Mouse (Mus musculus) 3T3-L1 (cell line): ENCODE results near the gene Hist1h4m.
A peak's percentile ranks its signal among the peaks of the same experiment; 100 is the strongest.
"Not testable (repeated sequence)": the region's sequence is repeated elsewhere in the genome, so short reads cannot be mapped to it uniquely, and the experiment has no call there.

Experiments
- DNase-seq: peaks from one replicate; pipeline ENCODE4 v3.0.0-alpha.2; 2015; ENCODE audit warnings: low read depth, low spot score

Gene Hist1h4m

DNA sequence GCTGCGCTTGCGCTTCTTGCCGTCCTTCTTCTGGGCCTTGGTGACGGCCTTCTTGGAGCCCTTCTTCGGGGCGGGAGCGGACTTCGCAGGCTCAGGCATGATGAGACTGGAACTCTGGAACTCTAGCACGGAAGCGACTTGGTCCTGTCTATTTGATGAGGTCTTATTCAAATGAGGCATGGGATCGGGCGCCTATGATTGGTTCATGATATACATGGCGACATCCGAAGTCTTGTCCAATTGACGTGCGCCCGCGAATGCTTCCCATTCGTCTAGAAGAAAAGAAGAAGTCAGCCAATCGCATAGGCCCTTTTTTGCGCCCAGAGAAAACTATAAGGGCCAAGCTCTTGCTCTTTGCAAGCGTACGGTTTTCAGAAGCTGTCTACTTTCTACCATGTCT is 1.5 kb upstream of the Hist1h4m start, which contains the start of the genes Hist1h2bq and Hist1h2ao:
Gene Hist1h2bq (minus strand): TSS at position 125 of the 400 bp plus-strand sequence.
Gene Hist1h2ao (plus strand): TSS at position 393 of the 400 bp plus-strand sequence.
- DNase-seq, result not testable (repeated sequence)

DNA sequence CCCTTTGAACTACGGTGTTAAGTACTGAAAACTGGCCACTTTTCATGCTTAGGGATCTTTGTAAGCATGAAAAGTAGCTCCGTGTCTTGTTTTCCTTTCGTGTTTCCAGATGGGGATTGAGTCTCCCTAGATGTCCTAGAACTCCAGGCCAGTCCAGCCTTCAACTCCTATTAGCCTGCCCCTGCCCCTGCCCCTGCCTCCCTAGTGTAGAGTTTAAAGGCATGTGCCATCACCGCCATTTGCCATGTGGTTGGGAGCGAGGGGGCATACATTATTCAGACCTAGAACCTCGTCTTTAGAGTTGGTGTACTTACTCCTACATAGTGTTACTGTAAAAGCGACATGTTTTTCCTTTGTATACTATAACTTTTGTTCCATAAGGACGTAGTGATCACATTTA is 472 bp upstream of the Hist1h4m start:
- DNase-seq, result not testable (repeated sequence)

DNA sequence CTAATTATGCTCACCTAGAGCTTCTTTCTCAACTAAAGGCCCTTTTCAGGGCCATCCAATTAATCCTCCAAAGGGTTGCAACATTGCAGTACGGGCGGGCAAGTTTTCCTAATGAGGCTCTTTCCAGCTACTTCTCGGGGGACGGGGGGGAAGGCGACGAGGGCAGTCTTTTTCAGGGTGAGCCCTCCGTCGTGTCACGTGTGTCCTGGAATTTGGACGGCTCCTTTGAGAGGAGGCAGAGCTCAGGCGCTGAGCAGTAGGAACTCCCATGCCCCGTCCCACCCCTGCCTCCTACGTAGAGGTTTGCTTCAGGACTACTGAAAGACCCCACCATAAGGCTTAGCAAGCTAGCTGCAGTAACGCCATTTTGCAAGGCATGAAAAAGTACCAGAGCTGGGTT is 546 bp downstream of the Hist1h4m start:
- not testable (repeated sequence) for DNase-seq

DNA sequence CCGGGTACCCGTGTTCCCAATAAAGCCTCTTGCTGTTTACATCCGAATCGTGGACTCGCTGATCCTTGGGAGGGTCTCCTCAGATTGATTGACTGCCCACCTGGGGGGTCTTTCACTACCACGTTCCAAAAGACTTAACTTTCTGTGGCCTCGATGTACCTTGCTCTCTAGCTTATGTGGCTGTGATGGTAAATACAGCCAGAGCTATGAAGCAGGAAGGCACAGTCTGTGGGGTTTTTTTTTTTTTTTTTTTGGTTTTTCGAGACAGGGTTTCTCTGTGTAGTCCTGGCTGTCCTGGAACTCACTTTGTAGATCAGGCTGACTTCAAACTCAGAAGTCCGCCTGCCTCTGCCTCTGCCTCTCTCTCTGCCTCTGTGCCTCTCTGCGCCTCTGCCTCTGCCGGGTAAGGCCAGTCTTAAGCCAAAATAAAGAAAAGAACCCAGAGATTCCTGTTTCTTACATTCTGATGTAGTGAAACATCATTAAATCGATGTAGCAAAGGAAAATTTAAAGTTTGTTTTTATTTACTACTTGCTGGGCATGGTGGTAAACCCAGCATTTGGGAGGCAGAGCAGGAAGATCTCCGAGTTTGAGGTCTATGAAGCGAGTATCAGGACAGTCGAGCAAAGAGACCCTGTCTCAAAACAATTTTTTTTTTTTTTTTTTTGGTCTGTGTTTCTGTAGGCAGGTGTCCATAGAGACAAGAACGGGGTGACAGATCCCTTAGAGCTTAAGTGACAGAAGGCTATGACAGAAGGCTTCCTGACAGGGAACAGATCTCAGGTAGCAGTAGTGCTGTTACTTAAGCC is 8.7 kb downstream of the Hist1h4m start:
- DNase-seq, result not testable (repeated sequence)

DNA sequence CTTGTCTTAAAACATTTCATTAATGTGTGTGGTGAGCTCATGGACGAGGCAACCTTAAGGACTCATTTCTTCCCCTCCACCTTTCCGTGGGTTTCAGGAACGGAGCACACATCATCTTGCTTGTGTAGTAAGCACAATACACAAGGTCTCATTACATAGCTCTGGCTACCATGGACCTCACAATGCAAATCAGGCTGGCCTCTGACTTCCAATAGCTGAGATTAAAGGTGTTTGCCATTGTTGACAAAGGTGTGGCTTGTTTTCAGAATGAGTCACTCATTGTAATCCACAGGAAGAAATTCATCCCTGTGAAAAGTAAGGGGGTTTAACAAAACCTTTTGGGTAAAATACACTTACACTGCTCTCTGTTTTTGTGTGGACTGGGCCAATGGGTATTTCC is 17.0 kb downstream of the Hist1h4m start:
- no peak for DNase-seq

DNA sequence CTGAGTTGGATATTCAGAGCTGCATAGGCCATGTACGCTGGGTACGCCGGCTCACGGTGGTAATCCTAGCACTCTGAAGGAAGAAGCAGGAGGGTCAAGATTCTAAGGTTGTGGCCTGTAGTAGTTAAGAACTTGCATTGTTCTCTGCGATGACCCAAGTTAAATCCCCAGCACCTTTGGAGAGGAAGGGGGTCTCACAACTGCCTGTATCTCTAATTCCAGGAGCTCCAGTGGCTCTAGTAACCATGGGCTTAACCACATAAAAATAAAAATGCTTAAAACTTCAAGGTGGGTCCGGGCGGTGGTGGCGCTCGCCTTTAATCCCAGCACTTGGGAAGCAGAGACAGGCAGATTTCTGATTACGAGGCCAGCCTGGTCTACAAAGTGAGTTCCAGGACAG is 18.8 kb downstream of the Hist1h4m start:
- no peak for DNase-seq

DNA sequence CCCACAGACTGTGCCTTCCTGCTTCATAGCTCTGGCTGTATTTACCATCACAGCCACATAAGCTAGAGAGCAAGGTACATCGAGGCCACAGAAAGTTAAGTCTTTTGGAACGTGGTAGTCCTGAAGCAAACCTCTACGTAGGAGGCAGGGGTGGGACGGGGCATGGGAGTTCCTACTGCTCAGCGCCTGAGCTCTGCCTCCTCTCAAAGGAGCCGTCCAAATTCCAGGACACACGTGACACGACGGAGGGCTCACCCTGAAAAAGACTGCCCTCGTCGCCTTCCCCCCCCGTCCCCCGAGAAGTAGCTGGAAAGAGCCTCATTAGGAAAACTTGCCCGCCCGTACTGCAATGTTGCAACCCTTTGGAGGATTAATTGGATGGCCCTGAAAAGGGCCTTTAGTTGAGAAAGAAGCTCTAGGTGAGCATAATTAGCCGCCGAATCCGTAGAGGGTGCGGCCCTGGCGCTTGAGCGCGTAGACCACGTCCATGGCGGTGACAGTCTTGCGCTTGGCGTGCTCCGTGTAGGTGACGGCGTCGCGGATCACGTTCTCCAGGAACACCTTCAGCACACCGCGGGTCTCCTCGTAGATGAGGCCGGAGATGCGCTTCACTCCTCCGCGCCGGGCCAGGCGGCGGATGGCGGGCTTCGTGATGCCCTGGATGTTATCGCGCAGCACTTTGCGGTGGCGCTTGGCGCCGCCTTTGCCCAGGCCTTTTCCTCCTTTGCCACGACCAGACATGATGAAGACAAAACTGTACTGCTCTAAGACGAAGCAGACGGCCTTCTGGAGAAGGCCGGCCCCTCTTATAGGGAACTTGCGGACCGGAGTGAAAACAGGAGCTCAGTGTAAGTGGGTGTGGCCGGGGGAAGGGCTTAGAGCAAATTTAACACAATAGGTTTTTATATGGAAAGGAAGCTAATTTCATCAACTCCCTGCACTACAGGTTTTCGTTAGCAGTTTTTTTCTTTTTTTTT is 20.2 kb downstream of the Hist1h4m start, which contains the start of gene Hist1h4n:
Gene Hist1h4n (minus strand): TSS at position 779 of the 977 bp plus-strand sequence.
- DNase-seq, result not testable (repeated sequence)

DNA sequence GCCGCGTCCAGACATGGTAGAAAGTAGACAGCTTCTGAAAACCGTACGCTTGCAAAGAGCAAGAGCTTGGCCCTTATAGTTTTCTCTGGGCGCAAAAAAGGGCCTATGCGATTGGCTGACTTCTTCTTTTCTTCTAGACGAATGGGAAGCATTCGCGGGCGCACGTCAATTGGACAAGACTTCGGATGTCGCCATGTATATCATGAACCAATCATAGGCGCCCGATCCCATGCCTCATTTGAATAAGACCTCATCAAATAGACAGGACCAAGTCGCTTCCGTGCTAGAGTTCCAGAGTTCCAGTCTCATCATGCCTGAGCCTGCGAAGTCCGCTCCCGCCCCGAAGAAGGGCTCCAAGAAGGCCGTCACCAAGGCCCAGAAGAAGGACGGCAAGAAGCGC is 21.9 kb downstream of the Hist1h4m start, which contains the start of the genes Hist1h2ap and Hist1h2br:
Gene Hist1h2ap (minus strand): TSS at position 47 of the 400 bp plus-strand sequence.
Gene Hist1h2br (plus strand): TSS at position 283 of the 400 bp plus-strand sequence.
- DNase-seq, result not testable (repeated sequence)

DNA sequence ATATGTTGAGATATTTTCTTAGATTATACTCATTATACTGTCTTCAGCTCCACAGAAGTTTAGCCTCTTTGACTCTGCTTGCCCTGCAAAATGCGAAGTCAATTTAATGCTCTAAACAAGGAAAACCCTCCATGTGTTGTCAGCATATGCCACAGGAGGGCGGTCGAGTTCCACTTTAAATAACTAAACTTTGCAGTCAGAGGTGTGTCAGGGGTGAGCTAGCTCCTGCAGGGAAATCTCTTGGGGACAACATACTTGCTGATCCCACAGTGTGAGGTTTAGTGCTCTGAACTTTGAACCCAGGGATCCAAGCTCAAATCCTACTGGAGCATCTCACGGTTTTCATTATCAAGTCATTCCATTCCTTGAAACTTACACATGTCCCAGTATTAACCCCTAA is 29.0 kb downstream of the Hist1h4m start:
- DNase-seq, result not testable (repeated sequence)

DNA sequence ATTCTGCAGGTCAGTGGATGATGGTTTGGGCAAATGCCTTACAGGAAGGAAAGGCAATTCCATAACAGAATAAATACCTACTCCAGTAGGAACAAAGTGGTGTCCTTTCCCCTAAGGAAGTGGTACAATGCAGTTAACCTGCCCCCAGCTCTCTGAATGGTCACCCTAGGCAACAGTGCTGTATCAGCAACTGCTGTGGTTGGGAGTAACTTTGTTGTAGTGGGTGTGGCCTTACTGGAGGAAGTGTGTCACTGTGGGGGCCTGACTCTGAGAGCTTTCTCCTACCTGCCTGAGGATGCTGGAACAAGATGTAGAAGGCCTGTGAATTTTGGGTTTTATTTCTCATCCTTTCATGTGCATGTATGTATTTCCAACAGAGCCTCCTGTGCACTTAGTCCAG is 34.8 kb downstream of the Hist1h4m start:
- not testable (repeated sequence) for DNase-seq

DNA sequence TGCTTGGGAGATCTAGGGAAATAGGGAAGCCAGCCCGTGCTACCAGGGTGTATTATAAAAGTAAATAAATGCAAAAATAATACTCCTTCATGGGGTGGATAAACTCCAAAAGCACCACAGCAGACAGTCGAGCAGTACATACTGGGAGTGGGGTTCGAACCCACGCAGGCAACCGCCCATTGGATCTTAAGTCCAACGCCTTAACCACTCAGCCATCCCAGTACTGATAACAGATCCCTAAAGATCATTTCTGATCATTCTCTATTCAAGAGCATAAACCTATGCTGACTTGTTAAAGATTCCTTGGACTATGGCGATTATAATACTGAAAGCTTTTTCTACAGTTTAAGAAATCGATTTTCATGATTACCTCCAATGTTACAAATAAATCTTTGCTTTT is 36.3 kb downstream of the Hist1h4m start:
- DNase-seq, result peak; percentile 80

DNA sequence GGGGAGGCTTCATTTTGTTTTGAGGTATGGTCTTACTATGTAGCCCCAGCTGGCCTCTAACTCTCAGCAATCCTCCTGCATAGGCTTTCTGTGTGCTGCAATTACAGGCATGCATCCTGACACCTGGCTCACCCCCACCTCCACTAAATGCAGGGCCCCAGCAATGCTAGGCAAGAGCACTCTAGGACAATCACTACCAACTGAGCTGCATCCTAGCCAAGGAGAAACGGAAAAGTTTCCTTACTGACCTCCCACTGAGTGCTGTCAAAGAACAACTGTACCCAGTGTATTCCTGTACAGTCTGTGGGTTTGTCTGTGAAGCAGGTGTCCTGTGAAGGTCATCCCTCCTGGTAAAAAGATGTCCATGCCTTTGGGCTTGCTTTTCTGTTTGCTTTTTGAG is 39.1 kb downstream of the Hist1h4m start:
- not testable (repeated sequence) for DNase-seq

DNA sequence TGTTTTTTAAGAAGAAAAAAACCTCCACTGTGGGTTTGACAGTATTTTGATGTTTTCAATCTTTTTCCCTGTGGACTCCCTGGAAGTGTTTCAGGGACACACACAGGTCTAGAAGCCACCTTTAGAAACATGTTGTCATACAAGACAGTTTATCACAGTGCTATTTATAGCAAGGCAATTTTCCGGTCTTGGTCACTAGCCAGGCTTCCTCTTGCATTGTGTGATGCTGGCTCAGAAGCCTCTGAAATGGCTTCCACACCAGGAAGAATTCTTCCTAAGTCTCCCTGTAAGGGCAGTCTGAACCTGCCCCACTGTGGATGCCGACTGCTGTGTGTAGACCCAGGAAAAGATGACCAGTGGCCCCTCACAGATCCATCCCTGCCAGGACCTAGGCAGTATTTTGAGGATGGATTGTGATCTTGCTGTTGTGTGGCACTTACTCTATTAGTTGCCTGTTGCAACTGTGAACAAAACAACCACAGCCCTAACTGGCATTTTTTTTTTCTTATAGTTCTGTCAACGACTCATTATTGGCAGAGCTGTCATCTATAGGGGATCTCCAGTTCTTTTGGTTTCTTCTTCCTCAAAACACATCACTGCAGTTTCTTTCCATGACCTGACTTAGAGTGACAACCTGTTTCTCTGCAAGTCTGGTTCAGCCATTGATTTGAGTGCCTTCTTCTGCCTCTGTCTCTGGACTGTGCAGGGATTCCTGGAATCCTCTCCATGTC is 40.8 kb downstream of the Hist1h4m start:
- DNase-seq, result peak; percentile 61

DNA sequence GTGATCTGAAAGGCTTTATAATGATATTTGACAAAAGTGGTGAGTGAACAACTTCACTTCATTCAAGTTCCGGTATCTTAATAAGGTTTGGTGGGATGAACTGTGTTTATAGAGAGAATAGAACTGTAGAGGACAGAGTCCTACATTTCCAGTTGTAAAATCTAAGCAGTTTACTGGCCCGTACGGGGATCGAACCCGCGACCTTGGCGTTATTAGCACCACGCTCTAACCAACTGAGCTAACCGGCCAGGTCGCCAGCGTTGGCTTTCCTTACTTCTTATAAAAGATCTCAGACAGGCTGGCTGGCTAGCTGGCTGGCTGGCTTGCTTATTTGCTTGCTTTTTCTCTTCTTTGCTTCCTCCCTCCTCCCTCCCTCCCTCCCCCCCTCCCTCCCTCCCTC is 43.6 kb downstream of the Hist1h4m start:
- peak; percentile 89 for DNase-seq

DNA sequence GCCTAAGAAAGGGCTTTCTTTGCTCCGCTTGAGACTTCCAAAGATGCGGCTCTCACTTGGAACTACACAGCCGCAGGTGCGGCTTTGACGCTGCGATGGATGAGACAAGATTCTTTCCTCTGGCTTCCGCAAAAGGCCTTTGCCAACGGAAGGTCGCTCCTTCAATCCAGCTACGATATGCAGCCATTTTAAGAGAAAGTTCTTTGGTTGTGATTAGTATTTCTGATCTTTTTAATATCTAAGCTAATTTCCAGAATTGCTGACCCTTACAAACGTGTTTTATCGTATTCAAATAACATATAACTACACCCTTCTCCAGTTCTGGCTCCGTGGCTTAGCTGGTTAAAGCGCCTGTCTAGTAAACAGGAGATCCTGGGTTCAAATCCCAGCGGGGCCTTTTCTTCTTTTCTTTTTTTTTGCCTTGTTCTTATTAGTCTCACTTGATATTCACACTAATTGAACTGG is 44.2 kb downstream of the Hist1h4m start:
- DNase-seq, result peak; percentile 86

DNA sequence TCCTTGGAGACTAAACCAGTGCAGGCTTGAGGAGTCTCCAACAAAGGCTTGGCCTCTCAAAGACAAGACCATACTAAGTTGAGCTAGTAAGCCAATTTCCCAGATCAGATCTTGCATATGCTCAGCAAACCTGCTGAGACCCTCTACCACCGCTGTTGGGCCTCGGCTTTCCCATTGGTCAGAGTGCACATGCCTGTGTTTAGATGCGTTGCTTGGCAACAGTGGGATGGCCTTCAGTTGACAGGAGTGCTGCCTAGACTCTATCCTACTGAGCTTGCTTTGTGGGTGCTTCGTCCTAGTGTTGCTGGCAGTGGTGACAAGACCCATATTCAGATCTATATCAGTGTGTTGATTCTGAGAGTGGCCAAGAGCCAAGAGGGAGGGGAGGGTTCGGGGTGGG is 50.1 kb downstream of the Hist1h4m start:
- no peak for DNase-seq
